Mouse (Mus musculus) ES-CJ7 (cell line): ENCODE measurements around the gene Gatad2b.
A peak's percentile ranks its signal among the peaks of the same experiment; 100 is the strongest.

Experiments
- DNase-seq: peaks from one replicate; pipeline ENCODE4 v3.0.0; 2011; ENCODE audit warnings: low read depth, low spot score

The Gatad2b gene

DNA sequence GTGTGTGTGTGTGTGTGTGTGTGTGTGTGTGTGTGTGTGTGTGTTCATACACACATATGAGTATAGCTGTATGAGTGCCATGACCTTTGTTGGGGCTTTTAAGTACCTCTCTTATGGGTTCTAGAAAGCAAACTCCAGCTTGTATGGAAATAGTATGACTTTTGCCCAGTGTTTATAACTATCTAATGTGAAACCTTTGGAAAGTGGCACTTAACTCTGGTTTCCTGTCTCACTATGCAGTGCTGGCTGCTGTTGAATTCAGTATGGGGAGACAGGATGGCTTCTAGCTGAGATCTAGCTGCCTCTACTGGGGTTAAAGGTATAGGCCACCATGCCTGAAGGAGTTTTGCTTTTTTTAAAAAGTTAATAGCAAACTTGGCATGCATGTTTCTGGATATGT is 16.6 kb downstream of the Gatad2b start:
- DNase-seq, result no peak

DNA sequence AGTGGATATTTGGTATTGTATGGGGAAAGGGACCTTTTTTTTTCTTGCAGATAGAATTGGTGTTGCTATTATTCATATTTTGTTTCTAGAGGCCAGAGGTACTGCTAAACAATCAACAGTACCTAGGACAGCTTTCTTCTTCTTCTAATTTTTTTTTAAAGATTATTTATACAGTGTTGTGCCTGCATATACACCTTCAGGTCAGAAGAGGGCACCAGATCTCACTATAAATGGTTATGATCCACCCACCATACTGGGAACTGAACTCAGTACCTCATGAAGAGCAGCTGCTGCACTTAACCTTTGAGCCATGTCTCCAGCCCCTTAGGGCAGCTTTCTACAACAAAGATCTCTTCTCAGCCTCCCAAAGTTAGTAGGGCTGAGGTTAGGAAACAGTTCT is 20.4 kb downstream of the Gatad2b start:
- peak; percentile 44 for DNase-seq

DNA sequence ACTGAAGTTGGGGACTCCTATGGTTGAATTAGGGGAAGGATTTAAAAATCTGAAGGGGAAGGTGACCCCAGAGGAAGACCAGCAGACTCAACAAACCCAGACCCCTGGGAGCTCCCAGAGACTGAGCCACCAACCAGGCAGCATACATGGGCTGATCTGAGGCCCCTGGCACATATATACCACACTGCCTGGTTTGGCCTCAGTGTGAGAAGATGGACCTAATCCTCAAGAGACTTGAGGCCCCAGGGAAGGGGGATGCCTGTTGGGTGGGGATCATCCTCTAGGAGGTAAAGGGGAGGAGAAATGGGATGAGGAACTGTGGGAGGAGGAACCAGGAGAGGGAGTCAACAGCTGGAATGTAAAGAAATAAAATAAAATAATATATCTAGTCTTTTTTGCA is 21.3 kb downstream of the Gatad2b start:
- no peak for DNase-seq

DNA sequence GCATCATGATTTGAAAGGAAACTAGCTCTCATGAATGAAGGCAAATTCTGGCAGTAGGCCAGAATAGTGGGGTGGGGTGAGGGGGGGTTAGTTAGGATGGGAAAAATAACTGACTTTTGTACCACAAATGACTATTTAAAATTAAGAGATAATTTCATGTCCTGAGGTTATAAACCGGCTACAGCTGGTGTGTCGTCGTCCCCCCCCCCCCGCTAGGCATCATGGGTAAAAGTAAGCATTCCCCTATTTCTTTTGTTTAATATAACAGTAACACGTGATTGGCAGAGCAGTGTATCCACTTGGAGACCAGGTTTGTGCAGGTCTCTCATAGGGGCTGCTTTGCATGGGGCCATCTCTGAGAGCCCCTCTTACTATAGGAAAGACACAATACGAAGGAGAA is 29.3 kb downstream of the Gatad2b start:
- no peak for DNase-seq

DNA sequence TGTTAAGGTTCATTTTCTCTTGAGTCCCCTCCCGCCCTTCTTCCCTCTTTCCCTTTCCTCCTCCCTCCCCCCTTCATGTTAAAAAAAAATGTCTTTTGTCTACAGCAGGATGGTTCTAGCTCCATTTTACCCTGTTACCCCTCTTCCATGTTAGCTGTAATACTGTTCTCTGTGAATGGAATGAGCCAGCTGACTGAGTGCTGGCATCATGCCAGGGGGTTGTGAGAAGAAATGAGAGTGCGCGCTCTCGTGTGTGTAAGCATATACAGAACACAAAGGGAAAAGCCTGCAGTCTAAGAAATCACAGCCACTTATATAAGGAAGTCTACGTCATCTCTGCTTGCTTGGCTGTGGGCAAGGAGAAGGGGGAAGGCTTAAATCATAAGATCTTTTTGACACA is 30.1 kb downstream of the Gatad2b start:
- DNase-seq, result no peak

DNA sequence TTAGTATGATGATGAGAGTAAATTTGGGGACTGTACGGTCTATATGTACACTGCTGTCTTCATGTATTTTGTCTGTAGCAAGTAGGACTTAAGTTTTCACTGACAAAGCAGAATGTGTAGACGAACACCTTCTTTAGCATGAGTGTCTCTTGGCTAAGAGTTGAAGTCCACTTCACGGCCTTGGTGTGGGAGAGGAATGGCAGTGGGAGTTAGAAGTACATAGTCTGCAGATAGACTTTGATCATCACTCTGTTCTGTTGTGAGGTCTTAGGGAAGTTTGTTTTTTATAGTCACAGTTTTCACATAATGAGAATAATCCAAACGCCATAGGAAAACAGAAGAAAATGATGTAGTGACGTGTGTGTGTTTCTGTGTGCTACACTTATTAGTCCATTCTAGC is 39.5 kb downstream of the Gatad2b start:
- DNase-seq, result no peak

DNA sequence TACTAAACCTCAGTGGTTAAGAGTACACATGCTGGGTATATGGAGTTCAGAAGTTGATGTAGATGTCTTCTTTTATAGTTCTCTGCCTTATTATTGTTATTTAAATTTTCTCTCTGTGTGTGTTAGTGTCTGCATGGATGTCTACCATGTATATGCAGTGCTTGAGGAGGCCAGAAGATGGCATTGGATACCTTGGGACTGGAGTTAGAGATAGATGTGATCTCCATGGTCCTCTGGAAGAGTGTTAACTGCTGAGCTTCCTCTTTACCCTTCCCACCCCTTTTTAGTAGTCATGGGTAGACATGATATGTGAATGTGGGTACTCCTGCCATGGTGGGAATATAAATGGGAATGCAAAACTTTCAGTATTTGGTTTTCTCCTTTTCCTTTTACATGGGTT is 42.5 kb downstream of the Gatad2b start:
- DNase-seq, result peak; percentile 35

DNA sequence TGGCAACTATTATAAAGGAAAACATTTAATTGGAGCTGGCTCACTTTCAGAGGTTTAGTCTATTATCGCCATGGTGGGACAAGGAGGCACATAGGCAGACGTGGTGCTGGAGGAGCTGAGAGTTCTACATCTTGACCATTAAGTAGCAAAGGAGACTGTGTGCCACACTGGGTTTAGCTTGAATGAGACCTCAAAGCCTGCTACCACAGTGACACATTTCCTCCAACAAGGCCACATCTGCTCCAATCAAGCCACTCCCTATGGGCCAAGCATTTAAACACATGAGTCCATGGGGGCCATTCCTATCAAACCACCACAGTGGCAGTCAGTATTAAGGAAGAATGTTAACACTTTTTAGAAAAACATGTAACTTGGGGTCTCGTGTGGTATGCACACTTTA is 45.2 kb downstream of the Gatad2b start:
- no peak for DNase-seq

DNA sequence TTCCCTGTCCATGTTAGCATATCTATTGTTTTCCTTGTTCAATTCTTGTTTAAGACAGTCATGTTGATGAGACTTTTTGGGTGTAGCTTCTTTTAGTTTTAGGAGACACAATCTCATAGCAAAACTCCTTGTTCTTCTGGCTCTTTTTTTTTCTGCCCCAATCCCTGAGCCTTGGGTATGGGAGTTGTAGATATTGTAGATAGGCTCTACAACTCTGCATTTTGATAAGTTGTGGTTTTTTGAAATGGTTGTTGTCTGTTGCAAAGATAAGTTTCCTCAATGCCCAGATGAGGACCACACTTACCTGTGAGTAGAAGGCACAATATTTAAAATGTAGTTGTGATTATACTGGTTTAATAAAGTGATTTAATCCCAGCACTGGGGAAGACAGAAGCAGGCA is 47.2 kb downstream of the Gatad2b start:
- no peak for DNase-seq

DNA sequence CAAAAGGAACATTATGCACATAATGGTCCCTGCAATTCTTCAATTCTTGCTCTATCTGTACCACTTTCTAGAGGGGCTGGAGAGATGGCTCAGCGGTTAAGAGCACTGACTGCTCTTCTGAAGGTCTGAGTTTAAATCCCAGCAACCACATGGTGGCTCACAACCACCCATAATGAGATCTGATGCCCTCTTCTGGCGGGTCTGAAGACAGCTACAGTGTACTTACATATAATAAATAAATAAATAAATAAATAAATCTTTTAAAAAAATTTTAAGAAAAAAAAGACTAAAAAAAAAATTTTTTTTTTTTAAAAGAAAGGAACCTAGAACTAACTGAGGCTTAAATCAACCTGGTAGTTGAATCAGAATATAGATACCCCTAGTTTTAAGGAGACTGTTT is 49.9 kb downstream of the Gatad2b start:
- peak; percentile 67 for DNase-seq

DNA sequence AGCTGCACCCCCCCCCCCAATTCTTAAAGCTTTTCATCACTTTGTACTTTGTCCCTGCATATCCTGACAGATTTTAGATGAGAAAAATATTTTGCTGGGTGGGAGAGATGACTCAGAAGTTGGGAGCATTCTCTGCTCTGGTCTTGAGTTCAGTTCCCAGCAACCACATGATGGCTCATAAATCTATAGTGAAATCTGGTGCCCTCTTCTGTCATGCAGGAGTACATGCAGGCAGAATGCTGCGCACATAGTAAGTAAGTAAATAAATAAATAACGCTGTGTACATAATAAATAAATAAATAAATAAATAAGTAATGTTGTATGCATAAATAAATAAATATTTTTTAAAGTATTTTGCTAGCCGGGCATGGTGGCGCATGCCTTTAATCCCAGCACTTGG is 54.9 kb downstream of the Gatad2b start:
- DNase-seq, result peak; percentile 48

DNA sequence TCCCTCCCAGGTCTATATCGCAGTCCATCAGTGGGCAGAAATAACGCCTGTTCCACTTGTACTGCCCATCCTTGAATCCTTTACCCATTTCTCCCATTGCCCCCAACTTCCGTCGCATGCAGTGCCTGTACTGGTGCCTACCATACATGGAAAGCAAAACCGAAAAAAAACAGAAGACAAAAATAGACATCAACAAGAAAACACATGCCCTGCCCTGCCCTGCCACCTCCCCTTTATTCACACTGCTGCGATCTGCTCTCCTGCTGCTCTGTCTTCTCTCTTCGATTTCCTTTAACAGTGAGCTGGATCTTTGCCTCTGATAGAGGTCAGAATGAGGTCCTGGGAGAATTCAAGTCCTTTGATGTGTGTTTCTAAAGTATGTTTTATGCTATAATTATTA is 65.0 kb downstream of the Gatad2b start:
- DNase-seq, result no peak

DNA sequence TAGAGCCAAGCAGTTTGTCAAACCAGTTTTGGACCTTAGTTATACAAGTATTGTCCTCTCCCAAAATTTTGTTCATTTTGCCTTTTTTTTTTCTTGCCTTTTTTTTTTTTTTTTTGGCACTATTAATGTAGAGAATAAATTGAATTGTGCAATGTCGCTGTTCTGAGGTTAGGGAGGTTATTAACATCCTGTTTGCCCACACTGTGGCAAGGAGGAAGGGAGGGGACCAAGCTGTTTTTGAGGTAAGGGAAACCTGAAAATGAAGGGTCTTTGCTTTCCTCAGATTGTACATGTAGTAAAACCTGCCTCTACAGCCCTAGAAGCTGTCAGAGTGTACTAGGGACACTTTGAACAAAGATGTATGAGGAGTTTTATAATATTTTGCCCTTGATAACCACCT is 66.3 kb downstream of the Gatad2b start:
- no peak for DNase-seq

DNA sequence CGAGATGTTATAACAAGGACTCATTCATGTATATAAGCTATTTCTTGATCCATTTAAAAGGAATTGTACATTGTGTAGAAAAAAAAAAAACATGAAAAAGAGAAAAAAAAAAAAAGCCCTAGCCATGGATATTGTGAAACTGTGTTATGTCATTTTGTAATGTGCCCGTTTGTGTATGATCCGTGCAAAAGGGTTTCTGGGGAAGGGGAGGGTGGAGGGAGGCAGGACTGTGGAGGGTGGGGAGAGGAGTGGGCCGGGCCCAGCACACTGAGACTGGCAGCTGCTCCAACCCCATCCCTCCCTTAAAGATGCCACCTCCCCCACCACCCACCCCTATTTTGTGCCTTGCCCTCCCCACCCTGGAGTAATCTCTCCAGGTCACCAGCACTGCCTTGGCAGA is 68.5 kb downstream of the Gatad2b start:
- no peak for DNase-seq

DNA sequence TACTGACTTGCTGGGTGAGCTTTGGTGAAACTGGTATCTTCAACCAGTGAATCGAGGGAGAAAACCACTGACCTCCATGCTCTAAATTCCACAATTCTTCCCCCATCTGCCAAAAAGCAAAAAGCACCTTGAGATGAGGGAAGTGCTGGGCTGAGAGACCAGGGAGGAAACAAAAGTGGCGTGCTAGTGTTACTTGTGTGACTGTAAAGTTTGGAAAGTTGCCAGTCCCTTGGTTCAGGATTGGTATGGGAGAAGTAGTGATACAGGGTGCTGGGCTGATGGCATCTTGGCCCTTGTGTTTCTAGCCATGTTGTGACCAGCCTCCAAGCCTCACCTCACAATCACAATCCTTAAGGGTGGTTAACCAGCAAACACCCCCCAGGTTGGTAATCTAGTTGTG is 69.4 kb downstream of the Gatad2b start:
- no peak for DNase-seq

DNA sequence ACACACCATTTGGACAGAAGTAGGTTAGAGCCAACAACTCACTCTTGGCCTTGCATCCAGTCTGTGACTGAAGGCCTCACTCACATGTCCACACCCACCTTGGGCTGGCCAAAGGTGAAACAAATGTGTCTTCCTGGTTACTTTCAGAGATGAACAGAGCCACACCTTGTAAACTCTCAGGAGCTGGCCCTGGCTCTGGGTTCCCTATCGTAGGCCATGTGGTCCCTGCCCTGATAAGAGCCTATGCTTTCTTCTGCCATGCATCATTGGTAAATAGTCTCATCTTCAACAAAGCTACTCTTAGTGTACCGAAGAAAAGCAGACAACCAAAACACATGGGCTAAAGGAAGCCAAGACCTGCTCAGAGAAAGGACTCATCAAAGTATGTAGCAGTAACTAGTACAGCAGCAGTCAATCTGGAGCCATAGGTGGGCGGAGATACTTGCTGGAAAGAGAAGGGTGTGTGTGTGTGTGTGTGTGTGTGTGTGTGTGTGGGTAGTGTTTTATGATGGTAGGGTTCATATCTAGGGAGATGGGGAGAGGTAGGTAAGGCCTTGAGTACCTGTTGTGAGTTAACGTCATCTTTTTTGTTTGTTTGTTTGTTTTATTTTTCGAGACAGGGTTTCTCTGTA is 74.1 kb downstream of the Gatad2b start:
- no peak for DNase-seq

DNA sequence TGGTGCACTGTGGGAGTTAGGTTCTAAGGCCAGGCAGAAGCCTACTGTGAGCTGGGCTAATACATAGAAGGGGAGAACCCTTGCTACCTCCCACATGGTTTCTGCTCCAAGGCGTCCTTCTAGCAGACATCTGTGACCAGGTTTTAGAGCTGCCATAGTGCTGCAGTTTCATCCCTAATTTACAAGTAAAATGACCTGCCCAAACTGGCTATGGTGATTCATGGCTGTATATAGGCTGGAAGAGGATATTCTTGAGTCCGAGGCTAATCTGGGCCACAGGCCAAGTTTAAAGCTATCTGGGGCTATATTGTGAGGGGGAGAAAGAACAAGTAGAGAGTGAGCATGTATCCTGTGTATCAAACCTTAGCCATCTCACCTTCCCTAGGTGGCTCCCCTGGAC is 76.1 kb downstream of the Gatad2b start:
- no peak for DNase-seq

DNA sequence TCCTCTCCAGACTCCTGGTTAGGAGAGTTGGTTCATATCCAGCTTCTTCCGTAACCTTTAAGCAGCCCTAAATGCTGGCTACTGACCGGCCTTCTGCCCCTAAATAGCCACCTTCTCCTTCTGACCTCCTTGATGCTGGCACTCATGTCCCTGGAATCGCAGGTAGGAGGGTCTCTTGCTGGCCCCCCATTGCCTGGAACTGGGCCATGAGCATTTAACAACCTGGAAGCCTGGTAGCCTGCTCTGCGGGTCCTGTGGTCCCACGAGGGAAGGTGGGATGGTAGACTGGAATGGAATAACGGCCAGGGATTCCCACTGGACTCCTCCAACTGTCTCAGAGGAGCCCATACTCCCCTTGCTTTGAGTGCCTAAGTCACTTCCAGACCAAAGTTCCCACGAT is 78.9 kb downstream of the Gatad2b start:
- no peak for DNase-seq

DNA sequence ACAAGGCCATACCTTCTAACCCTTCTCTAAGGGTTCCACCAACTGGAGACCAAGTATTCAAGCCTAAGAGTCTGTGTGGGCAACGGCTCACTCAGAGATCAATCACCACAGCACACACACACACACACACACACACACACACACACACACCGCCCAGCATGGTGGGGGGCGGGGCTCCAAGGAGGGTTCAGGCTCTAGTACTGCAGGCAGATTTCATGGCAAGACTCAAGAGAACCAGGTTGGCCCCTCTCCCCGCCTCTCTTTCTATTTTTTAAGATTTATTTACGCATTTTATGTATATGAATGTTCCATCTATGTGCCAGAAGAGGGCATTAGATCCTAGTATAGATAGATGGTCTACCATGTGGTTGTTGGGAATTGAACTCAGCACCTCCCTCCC is 79.8 kb downstream of the Gatad2b start:
- no peak for DNase-seq

DNA sequence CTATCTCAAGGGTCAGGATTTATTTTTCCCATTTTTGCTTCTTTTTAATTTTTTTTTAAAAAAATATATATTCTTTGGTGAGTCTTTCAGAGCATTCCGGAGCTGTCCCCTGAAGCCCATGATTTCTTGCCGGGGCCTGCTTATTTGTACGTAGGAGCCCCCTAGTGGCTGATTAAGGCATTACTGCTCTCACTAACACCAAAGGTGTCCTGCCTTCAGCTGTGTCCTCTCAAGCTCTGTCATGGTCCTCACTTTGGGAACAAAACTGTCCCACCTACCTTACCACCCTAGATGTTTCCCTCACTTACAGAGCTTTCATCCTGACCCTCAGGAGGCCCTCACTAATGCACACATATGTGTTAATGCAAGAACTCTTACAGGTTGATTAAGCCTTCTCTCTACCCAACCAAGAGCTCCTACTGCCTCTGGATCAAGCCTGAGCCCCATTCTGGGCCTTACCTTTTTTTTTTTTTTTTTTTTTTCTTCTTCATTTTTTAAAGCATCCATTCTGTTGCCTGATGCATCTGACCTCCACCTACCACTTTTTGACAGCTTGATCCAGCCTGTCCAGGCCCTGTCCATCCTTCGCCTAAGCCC is 80.6 kb downstream of the Gatad2b start:
- DNase-seq, result peak; percentile 88

DNA sequence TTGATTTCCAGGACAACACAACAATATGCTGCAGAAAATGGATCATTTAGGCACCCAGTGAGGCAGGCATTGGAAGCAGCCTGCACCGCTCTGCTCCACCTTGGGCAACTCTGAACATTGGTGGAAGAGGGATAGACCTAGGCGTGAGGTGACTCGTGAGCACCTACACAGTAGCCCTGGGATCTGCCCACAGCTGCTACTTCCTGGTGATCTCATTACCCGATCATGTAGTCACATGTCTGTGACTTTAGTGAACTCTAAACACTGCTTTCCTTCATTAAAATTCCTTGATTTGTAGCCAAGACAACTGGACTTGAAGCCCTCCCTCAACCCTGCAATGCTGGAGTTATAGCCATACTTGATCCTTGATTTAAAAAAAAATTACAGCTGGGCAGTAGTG is 81.4 kb downstream of the Gatad2b start:
- DNase-seq, result no peak

DNA sequence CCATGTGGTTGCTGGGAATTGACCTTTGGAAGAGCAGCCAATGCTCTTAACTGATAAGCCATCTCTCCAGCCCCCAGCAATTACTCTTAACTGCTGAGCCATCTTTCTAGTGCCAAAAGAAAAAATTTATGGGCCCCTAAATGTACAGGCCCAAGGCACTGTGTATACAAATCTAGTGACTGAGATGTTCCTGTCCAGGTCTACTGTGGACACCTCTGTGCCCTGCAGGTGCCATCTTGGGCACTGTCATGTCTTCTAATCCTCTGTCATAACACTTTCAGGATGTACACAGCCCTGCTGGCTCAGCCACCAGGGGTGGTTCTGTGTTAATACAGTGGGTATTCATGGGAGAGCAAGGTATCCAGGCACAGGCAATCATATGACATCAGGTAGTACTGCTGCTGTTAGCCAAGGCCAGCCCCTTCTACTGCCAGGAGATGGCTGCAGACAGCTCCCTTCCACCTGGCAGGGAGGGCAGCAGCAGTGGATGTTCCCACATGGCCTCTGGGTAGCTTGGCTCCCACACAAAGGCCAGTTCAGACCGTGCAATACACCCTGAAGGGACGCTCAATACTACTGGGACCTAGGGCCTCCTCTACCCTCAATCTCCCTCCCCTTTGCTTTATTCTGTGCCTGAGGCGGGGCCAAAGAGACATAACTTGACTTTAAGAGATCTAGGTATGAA is 82.7 kb downstream of the Gatad2b start:
- no peak for DNase-seq

DNA sequence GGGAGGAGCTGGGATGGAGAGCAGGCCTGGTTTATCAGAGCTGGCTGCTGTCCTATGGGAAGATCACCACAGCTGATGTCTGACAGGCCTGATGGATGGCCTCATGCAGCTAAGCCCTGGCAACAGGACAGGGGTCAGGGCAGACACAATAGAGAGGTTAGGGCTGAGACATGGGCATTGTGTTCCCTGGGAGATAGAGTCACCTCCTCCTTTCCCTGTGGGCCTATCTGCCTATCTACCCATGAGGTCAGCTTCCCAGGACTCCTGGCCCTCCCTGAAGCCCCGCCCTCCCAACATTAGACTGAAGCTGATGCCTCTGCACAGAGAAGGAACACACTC is 83.2 kb downstream of the Gatad2b start:
- DNase-seq, result no peak

DNA sequence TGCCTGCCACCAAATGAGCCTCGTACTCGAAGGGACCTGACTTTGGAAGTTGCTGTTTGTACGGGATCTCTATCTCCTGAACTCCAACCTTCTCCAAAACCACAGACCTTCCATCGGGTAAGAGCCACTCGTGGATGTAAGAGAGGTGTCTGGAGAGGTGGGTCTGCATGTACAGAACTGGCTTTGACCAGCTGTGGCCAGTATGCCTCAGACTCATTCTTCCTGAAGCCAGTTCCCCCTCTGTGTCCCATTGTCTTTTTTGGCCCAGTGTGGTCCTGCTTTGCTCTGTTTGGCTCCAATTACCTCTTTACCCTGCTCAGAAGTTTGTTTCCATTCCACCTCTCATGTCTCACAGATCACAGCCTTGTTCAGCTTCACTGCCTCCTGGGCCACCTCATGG is 85.5 kb downstream of the Gatad2b start:
- peak; percentile 63 for DNase-seq
